Comparison of ENCODE assay signal across 8 mouse cellular contexts in the genomic region with DNA sequence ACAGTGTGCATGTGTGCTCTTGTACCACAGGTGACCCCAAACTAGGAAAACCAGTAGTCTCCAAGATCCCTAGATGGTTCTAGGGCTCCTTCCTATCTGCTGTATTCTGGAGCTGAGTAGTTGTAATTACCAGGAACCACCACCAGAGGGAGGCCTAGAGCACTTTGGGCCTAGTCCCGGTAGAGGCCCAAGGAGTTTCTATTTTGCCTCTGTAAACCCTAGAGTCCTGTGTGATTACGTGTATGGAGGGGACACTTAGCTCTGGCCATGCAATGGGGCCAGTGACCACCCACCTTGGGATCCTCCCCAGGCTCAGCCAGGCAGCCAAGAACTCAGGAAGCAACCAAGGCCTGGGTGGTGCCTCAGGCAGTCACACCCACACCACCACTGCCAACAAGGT. TPM values are rescaled to one million over a fixed set of nuclear protein-coding genes. Genes with fewer than 3 reads are reported as not detected.
A peak's percentile ranks its signal among the peaks of the same experiment; 100 is the strongest.
DNase-seq lines count a peak whose midpoint lies in the region.

No protein-coding gene starts in this region.

- H3K9me3 ChIP-seq in forebrain, embryonic 10.5 days, result no peaks in the 10 kb centered on the region

- H3K27me3 ChIP-seq in forebrain, embryonic 10.5 days (ENCODE audit: poor library complexity, severe bottlenecking), result peaks cover 27% of the 10 kb centered on the region

- intact Hi-C loops in heart, postnatal 14 days (cut with DNase I), result no loop called here

- 15% methylated on average over 2 of the region's 2 CpGs for WGBS in forebrain, embryonic 10.5 days

- H3K4me3 ChIP-seq in forebrain, embryonic 10.5 days, result peak overlapping the region; percentile 12; the same call in 1 of the 2 replicates

- H3K4me1 ChIP-seq in forebrain, embryonic 10.5 days, result peaks cover 46% of the 10 kb centered on the region

- peak; percentile 92 for DNase-seq in MN1 (ENCODE audit: low spot score)
- DNase-seq in c-Kit-positive CD71-negative TER-119-negative erythroid progenitor cells, embryonic 14.5 days (ENCODE audit: low read depth), result peak; percentile 86
- DNase-seq in forebrain, embryonic 10.5 days (ENCODE audit: extremely low spot score, low spot score), result peak; percentile 79
- DNase-seq in heart, postnatal 14 days, result peak; percentile 85 to 91
- DNase-seq in layer of hippocampus, postnatal 10 days (ENCODE audit: low spot score in 2 of 2), result peak; percentile 91
- peak; percentile 64 to 90 for DNase-seq in lung, postnatal 4 days
- peak; percentile 81 for DNase-seq in right cerebral cortex, adult 18-20 months
- DNase-seq in yolk sac, embryonic 10.5 days (ENCODE audit: low spot score), result no peak

- peak overlapping the region; percentile 53; the same call in 1 of the 2 replicates for H3K27ac ChIP-seq in forebrain, embryonic 10.5 days

- H3K36me3 ChIP-seq in forebrain, embryonic 10.5 days (replicated peaks), result peaks cover 43% of the 10 kb centered on the region

RNA-seq across cellular contexts. Expression of a gene that starts 3.7 kb away (rescaled TPM):
- polyA plus RNA-seq in forebrain, embryonic 10.5 days (2016; fragmentation: Nextera tagmentation; extraction: Ambion mirVana), result 21.0 and 21.5 TPM in 2 replicates
- total RNA-seq in heart, postnatal 14 days (2021), result 1 to 10 TPM; 4.6 to 6.3 TPM
- 10 to 100 TPM in 1 of 2 experiments, 1 to 10 TPM in 1; 8.6 to 12.1 TPM for total RNA-seq in layer of hippocampus, postnatal 10 days (2021)

RNA-seq across cellular contexts. Expression of a gene that starts 3.8 kb away (rescaled TPM):
- 0.23 and 0.35 TPM in 2 replicates for polyA plus RNA-seq in forebrain, embryonic 10.5 days (2016; fragmentation: Nextera tagmentation; extraction: Ambion mirVana)
- total RNA-seq in heart, postnatal 14 days (2021), result not detected
- total RNA-seq in layer of hippocampus, postnatal 10 days (2021), result not detected

RNA-seq across cellular contexts. Expression of a gene that starts 10.5 kb away (rescaled TPM):
- polyA plus RNA-seq in forebrain, embryonic 10.5 days (2016; fragmentation: Nextera tagmentation; extraction: Ambion mirVana), result 26.1 and 26.9 TPM in 2 replicates
- 1 to 10 TPM; 1.6 to 1.9 TPM for total RNA-seq in heart, postnatal 14 days (2021)
- 100 to 1,000 TPM; 135 to 139 TPM for total RNA-seq in layer of hippocampus, postnatal 10 days (2021)

RNA-seq across cellular contexts. Expression of a gene that starts 23.3 kb away (rescaled TPM):
- 200 and 217 TPM in 2 replicates for polyA plus RNA-seq in forebrain, embryonic 10.5 days (2016; fragmentation: Nextera tagmentation; extraction: Ambion mirVana)
- 100 to 1,000 TPM; 236 to 276 TPM for total RNA-seq in heart, postnatal 14 days (2021)
- 10 to 100 TPM; 31.2 to 37.7 TPM for total RNA-seq in layer of hippocampus, postnatal 10 days (2021)

RNA-seq across cellular contexts. Expression of a gene that starts 26.3 kb away (rescaled TPM):
- polyA plus RNA-seq in forebrain, embryonic 10.5 days (2016; fragmentation: Nextera tagmentation; extraction: Ambion mirVana), result 46.8 and 52.6 TPM in 2 replicates
- total RNA-seq in heart, postnatal 14 days (2021), result 10 to 100 TPM; 38.4 to 39.7 TPM
- total RNA-seq in layer of hippocampus, postnatal 10 days (2021), result 10 to 100 TPM; 56.8 to 58.0 TPM

Comparison
In these comparisons a context has a peak if more than half of its experiments do, and no peak if none do; other contexts are left out.
1. RNA of a gene that starts 10.5 kb away (total RNA-seq): 135 to 139 TPM in layer of hippocampus, postnatal 10 days; 1.6 to 1.9 TPM in heart, postnatal 14 days; every median in the first group is over 10 times any median in the second.